Mouse (Mus musculus) brain, embryonic 14.5 days (tissue): Measurements from ENCODE around the gene Dennd1a.

ENCODE experiments used
- CTCF ChIP-seq: fragments of 200-500 bp; IDR thresholded peaks from 2 replicates; pipeline ENCODE4 v1.5.1; 2012; ENCODE audit warnings: inconsistent platforms, mild to moderate bottlenecking, moderate library complexity, borderline replicate concordance; ENCODE audit not compliant: insufficient read depth, insufficient read length; ENCODE audit errors: extremely low read depth
- POLR2A ChIP-seq: fragments of 200-500 bp; IDR thresholded peaks from 2 replicates; pipeline ENCODE4 v1.6.1; 2012; ENCODE audit warnings: mild to moderate bottlenecking, inconsistent platforms, borderline replicate concordance; ENCODE audit not compliant: poor library complexity, insufficient read depth, insufficient read length, severe bottlenecking; ENCODE audit errors: extremely low read depth

- TF ChIP-seq POLR2A (no peak), CTCF (no peak)
These were observed 472.3 kb downstream of the Dennd1a start for GRCm38 (mm10) chr2:37814820-37815361.
